38 mouse cellular contexts compared by ENCODE assay signal in genomic region chr16:13766367-13766766, GRCm38 (mm10). TPM values are rescaled to one million over a fixed set of nuclear protein-coding genes. Genes with fewer than 3 reads are reported as not detected.
DNase-seq lines count a peak whose midpoint lies in the region; ATAC-seq and TF ChIP-seq lines count a peak whose summit lies in the region.
"Had no signal": no experiment of that assay in that cellular context is flagged by ENCODE, and none has a peak within 500 bp of the region (broad histone marks: within the 10 kb centered on the region; RNA-seq: fewer than 3 reads in every experiment).

No protein-coding gene starts in this region.

- no peak for TF ChIP-seq POLR2A in liver, adult 2 months (IDR thresholded peaks at IDR 0.05; ENCODE audit: extremely low read depth, insufficient read depth, low read length)

- H3K27me3 ChIP-seq in liver, adult 2 months (ENCODE audit: control insufficient read depth, insufficient read depth, low read length), result no peaks in the 10 kb centered on the region
- H3K27me3 ChIP-seq in embryonic facial prominence, embryonic 11.5 days (ENCODE audit: control insufficient read depth, insufficient read depth, low read length), result no peaks in the 10 kb centered on the region
- H3K27me3 ChIP-seq: heart, embryonic 13.5 days; hindbrain, embryonic 15.5 days; limb, embryonic 15.5 days; liver, embryonic 15.5 days; neural tube, embryonic 12.5 days had no signal

- peaks cover 4% of the 10 kb centered on the region; the same call in 1 of the 2 replicates for H3K4me1 ChIP-seq in liver, adult 2 months (ENCODE audit: control insufficient read depth, insufficient read depth, low read length)
- H3K4me1 ChIP-seq in embryonic facial prominence, embryonic 11.5 days (ENCODE audit: control insufficient read depth, insufficient read depth, low read length), result no peaks in the 10 kb centered on the region
- H3K4me1 ChIP-seq: heart, embryonic 13.5 days; hindbrain, embryonic 10.5 days; hindbrain, embryonic 15.5 days; limb, embryonic 10.5 days; limb, embryonic 15.5 days; liver, embryonic 15.5 days; neural tube, embryonic 12.5 days had no signal

- no peak for TF ChIP-seq CTCF in liver, adult 2 months (IDR thresholded peaks at IDR 0.05; ENCODE audit: low read depth, low read length)

- no peak overlapping the region for H3K4me2 ChIP-seq in embryonic facial prominence, embryonic 11.5 days (ENCODE audit: low read depth, low read length)
- H3K4me2 ChIP-seq: heart, embryonic 13.5 days; hindbrain, embryonic 15.5 days; limb, embryonic 15.5 days; liver, embryonic 15.5 days; lung, embryonic 14.5 days; midbrain, embryonic 11.5 days; neural tube, embryonic 12.5 days had no signal

- no peak for ATAC-seq in embryonic facial prominence, embryonic 11.5 days (replicated peaks; ENCODE audit: insufficient number of reproducible peaks, low FRiP score, low TSS enrichment, low read depth)
- ATAC-seq: CD4-positive, CD25-positive, alpha-beta regulatory T cell, adult 4 months; forebrain, embryonic 16.5 days; inflammation-experienced regulatory T-cells, adult 6 months had no signal

- H3K79me2 ChIP-seq in liver, adult 2 months (ENCODE audit: control insufficient read depth, insufficient read depth, low read length), result no peaks in the 10 kb centered on the region

- H3K36me3 ChIP-seq in liver, adult 2 months (ENCODE audit: control insufficient read depth, insufficient read depth, low read length), result no peaks in the 10 kb centered on the region
- no peaks in the 10 kb centered on the region for H3K36me3 ChIP-seq in embryonic facial prominence, embryonic 11.5 days (replicated peaks; ENCODE audit: control insufficient read depth, insufficient read depth, low read depth, low read length)
- H3K36me3 ChIP-seq: heart, embryonic 13.5 days; hindbrain, embryonic 10.5 days; hindbrain, embryonic 15.5 days; limb, embryonic 10.5 days; limb, embryonic 15.5 days; liver, embryonic 15.5 days; neural tube, embryonic 12.5 days had no signal

- H3K4me3 ChIP-seq in liver, adult 2 months (ENCODE audit: insufficient read depth, low read depth, low read length), result no peak overlapping the region
- H3K4me3 ChIP-seq in embryonic facial prominence, embryonic 11.5 days (ENCODE audit: low read depth, low read length), result no peak overlapping the region
- H3K4me3 ChIP-seq: heart, embryonic 13.5 days; hindbrain, embryonic 10.5 days; hindbrain, embryonic 15.5 days; limb, embryonic 10.5 days; limb, embryonic 15.5 days; liver, embryonic 15.5 days; myocyte; neural tube, embryonic 12.5 days had no signal

- no peaks in the 10 kb centered on the region for H3K9me3 ChIP-seq in embryonic facial prominence, embryonic 11.5 days (replicated peaks; ENCODE audit: control insufficient read depth, low read length)
- H3K9me3 ChIP-seq: heart, embryonic 13.5 days; hindbrain, embryonic 10.5 days; hindbrain, embryonic 15.5 days; limb, embryonic 10.5 days; limb, embryonic 15.5 days; liver, embryonic 15.5 days; neural tube, embryonic 12.5 days had no signal

- intact Hi-C loops in heart, postnatal 36 days (cut with DNase I), result no loop called here

- H3K9ac ChIP-seq in liver, adult 2 months (ENCODE audit: low read depth, low read length), result no peak overlapping the region
- no peak overlapping the region for H3K9ac ChIP-seq in embryonic facial prominence, embryonic 11.5 days (replicated peaks; ENCODE audit: low read length)
- H3K9ac ChIP-seq: heart, embryonic 13.5 days; hindbrain, embryonic 15.5 days; limb, embryonic 15.5 days; liver, embryonic 15.5 days; lung, embryonic 14.5 days; neural tube, embryonic 12.5 days had no signal

- no peak overlapping the region for H3K27ac ChIP-seq in liver, adult 2 months (replicated peaks; ENCODE audit: insufficient read depth, low read depth, low read length)
- H3K27ac ChIP-seq in embryonic facial prominence, embryonic 11.5 days (replicated peaks; ENCODE audit: low read depth, low read length), result no peak overlapping the region
- H3K27ac ChIP-seq: heart, embryonic 13.5 days; hindbrain, embryonic 10.5 days; hindbrain, embryonic 15.5 days; limb, embryonic 10.5 days; limb, embryonic 15.5 days; liver, embryonic 15.5 days; neural tube, embryonic 12.5 days had no signal

- DNase-seq in liver, adult 2 months (ENCODE audit: extremely low read depth, low read depth, low spot score), result peak; percentile 18
- DNase-seq in liver, result no peak
- peak; percentile 15 for DNase-seq in NIH3T3 (ENCODE audit: low read depth)
- DNase-seq in embryonic facial prominence, embryonic 11.5 days (ENCODE audit: low spot score), result peak; percentile 35
- DNase-seq in layer of hippocampus, adult 8-10 months (ENCODE audit: low spot score in 2 of 2), result no peak
- no peak for DNase-seq in layer of hippocampus, adult 11-12 months (ENCODE audit: low spot score)
- no peak for DNase-seq in urinary bladder, postnatal 4 days (ENCODE audit: low spot score in 2 of 2)
- DNase-seq in heart, postnatal 36 days, result no peak
- DNase-seq: adrenal gland, postnatal 10 days; cerebellum, adult 2 months; cerebellum, postnatal 14 days; gastrocnemius, postnatal 10 days; heart, postnatal 10 days; kidney, adult 11 months; kidney, postnatal 14 days; layer of hippocampus, postnatal 36 days; lung, embryonic 14.5 days; lung, postnatal 14 days; right cerebral cortex, adult 18-20 months; thymus, postnatal 4 days had no signal

RNA-seq across cellular contexts. Expression of gene Rrn3, which starts 14.1 kb away (rescaled TPM):
- 12.1 and 13.2 TPM in 2 replicates for total RNA-seq in liver, adult 2 months (2014; rRNA removed)
- 4.8 and 10.4 TPM in 2 replicates for polyA plus RNA-seq in liver, adult 2 months (2012; rRNA removed)
- polyA plus RNA-seq in embryonic facial prominence, embryonic 11.5 days (2014; fragmentation: Nextera tagmentation; extraction: Ambion mirVana), result 80.0 and 84.3 TPM in 2 replicates
- total RNA-seq in layer of hippocampus, adult 8-10 months (2022), result 10 to 100 TPM; 44.5 to 57.4 (median 51.1) TPM
- total RNA-seq in heart, postnatal 36 days (2021), result 10 to 100 TPM; 37.9 to 40.0 TPM

RNA-seq across cellular contexts. Expression of gene Pla2g10, which starts 35.6 kb away (rescaled TPM):
- not detected in 2 replicates for total RNA-seq in liver, adult 2 months (2014; rRNA removed)
- polyA plus RNA-seq in liver, adult 2 months (2012; rRNA removed), result not detected in 2 replicates
- polyA plus RNA-seq in embryonic facial prominence, embryonic 11.5 days (2014; fragmentation: Nextera tagmentation; extraction: Ambion mirVana), result not detected in 2 replicates
- not detected for total RNA-seq in layer of hippocampus, adult 8-10 months (2022)
- total RNA-seq in heart, postnatal 36 days (2021), result not detected
- total RNA-seq: adrenal gland, postnatal 10 days; gastrocnemius, postnatal 10 days; heart, postnatal 10 days; layer of hippocampus, adult 18-20 months; layer of hippocampus, postnatal 36 days; MEL; midbrain, postnatal 0 days had no signal
- polyA plus RNA-seq: CD4-positive, CD25-positive, alpha-beta regulatory T cell, adult 4 months; cerebellum, adult 2 months; cortical plate, adult 2 months; forebrain, embryonic 11.5 days; forebrain, embryonic 16.5 days; kidney, embryonic 14.5 days; liver, embryonic 15.5 days; midbrain, postnatal 0 days; myocyte had no signal

RNA-seq across cellular contexts. Expression of gene Ntan1, which starts 52.3 kb away (rescaled TPM):
- 32.1 and 35.8 TPM in 2 replicates for total RNA-seq in liver, adult 2 months (2014; rRNA removed)
- 25.2 and 33.5 TPM in 2 replicates for polyA plus RNA-seq in liver, adult 2 months (2012; rRNA removed)
- polyA plus RNA-seq in embryonic facial prominence, embryonic 11.5 days (2014; fragmentation: Nextera tagmentation; extraction: Ambion mirVana), result 182 and 190 TPM in 2 replicates
- 10 to 100 TPM; 90.5 to 94.1 (median 92.2) TPM for total RNA-seq in layer of hippocampus, adult 8-10 months (2022)
- 10 to 100 TPM; 51.9 to 52.2 TPM for total RNA-seq in heart, postnatal 36 days (2021)

Comparison
In these comparisons a context has a peak if more than half of its experiments do, and no peak if none do; other contexts are left out.
1. DNase-seq: peak in liver, adult 2 months (single experiment), NIH3T3 (single experiment) and embryonic facial prominence, embryonic 11.5 days (single experiment); none in liver (single experiment), layer of hippocampus, adult 8-10 months (0 of 2), layer of hippocampus, adult 11-12 months (single experiment), urinary bladder, postnatal 4 days (0 of 2) and heart, postnatal 36 days (0 of 2).